In the genomic region with DNA sequence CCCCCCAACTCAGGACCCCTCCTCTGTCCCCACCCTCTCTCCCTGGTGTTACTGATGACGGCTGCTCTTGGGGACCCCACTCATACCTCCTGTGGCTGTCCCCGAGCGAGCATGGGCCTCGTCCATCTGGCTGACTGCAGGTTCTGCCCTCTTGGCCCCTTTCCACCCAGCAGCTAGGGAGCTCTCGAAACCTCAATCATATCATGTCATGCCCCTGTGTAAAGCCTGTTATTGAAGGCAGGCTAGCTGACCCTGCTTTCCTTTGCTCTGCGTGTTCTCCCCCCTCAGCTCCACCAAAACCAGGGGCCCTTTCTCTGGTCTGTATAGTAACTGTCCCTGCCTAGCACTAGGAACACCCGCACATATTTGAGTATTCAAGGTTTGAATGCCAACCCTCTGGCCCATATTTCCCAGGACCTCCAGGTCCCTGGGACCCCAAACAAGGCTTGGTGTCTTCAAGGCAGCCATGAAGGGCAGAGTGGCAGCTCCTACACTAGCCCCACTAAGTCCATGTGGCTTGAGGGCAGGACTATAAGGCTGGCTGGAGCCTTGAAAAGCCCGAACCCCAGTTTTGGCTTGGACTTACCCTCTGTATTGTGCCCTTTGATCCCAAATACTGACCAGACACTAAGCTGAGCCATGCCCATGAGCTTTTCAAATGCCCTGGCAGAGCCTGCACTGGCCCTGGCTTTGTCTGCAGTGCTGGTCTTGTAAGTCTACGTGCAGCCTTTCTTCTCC, we compare ENCODE assay signal across 11 mouse cellular contexts. TPM values are rescaled to one million over a fixed set of nuclear protein-coding genes. Genes with fewer than 3 reads are reported as not detected.
DNase-seq lines count a peak whose midpoint lies in the region; ATAC-seq and TF ChIP-seq lines count a peak whose summit lies in the region.
"Had no signal": no experiment of that assay in that cellular context is flagged by ENCODE, and none has a peak within 500 bp of the region (broad histone marks: within the 10 kb centered on the region; RNA-seq: fewer than 3 reads in every experiment).

No protein-coding gene starts in this region.

- no peaks in the 10 kb centered on the region for H3K9me3 ChIP-seq in kidney, embryonic 14.5 days (ENCODE audit: control insufficient read depth, low read length)
- no peaks in the 10 kb centered on the region for H3K9me3 ChIP-seq in embryonic facial prominence, embryonic 14.5 days (ENCODE audit: control insufficient read depth, low read length)
- no peaks in the 10 kb centered on the region for H3K9me3 ChIP-seq in limb, embryonic 14.5 days (ENCODE audit: control insufficient read depth, low read length)

- no peak overlapping the region for H3K4me3 ChIP-seq in kidney, embryonic 14.5 days (ENCODE audit: low read length)
- H3K4me3 ChIP-seq in embryonic facial prominence, embryonic 14.5 days (ENCODE audit: low read depth, low read length): no peak overlapping the region
- no peak overlapping the region for H3K4me3 ChIP-seq in limb, embryonic 14.5 days (replicated peaks; ENCODE audit: low read length)

- no peaks in the 10 kb centered on the region for H3K27me3 ChIP-seq in kidney, embryonic 14.5 days (ENCODE audit: control insufficient read depth, insufficient read depth, low read length)
- H3K27me3 ChIP-seq in embryonic facial prominence, embryonic 14.5 days (replicated peaks; ENCODE audit: control insufficient read depth, insufficient read depth, low read length): no peaks in the 10 kb centered on the region
- H3K27me3 ChIP-seq in limb, embryonic 14.5 days (ENCODE audit: control insufficient read depth, insufficient read depth, low read length): no peaks in the 10 kb centered on the region
- H3K27me3 ChIP-seq: Patski had no signal

- no peak for TF ChIP-seq CTCF in brain, embryonic 14.5 days (IDR thresholded peaks at IDR 0.05; ENCODE audit: borderline replicate concordance, extremely low read depth, insufficient read depth, insufficient read length)

- peak; percentile 13; the same call in 1 of the 2 replicates for ATAC-seq in kidney, embryonic 14.5 days (ENCODE audit: low FRiP score, low TSS enrichment)
- ATAC-seq in embryonic facial prominence, embryonic 14.5 days (ENCODE audit: low read depth): peak; percentile 34
- ATAC-seq in limb, embryonic 14.5 days (ENCODE audit: low FRiP score, low read depth): no peak
- ATAC-seq: Patski had no signal

- H3K4me2 ChIP-seq in kidney, embryonic 14.5 days (replicated peaks; ENCODE audit: low read depth, low read length): no peak overlapping the region; the same call in 1 of the 2 replicates
- H3K4me2 ChIP-seq in embryonic facial prominence, embryonic 14.5 days (ENCODE audit: low read depth, low read length): no peak overlapping the region
- H3K4me2 ChIP-seq in limb, embryonic 14.5 days (replicated peaks; ENCODE audit: low read depth, low read length, severe bottlenecking): no peak overlapping the region

- TF ChIP-seq POLR2A in brain, embryonic 14.5 days (IDR thresholded peaks at IDR 0.05; ENCODE audit: borderline replicate concordance, extremely low read depth, insufficient read depth, insufficient read length, poor library complexity, severe bottlenecking): no peak
- no peak for TF ChIP-seq POLR2A in limb, embryonic 14.5 days (IDR thresholded peaks at IDR 0.05; ENCODE audit: borderline replicate concordance, extremely low read depth, insufficient read depth, insufficient read length)

- H3K36me3 ChIP-seq in kidney, embryonic 14.5 days (ENCODE audit: control insufficient read depth, insufficient read depth, low read length): no peaks in the 10 kb centered on the region
- no peaks in the 10 kb centered on the region for H3K36me3 ChIP-seq in embryonic facial prominence, embryonic 14.5 days (ENCODE audit: control insufficient read depth, insufficient read depth, low read length)
- H3K36me3 ChIP-seq in limb, embryonic 14.5 days (ENCODE audit: control insufficient read depth, insufficient read depth, low read length): no peaks in the 10 kb centered on the region

- peaks cover 24% of the 10 kb centered on the region for H3K4me1 ChIP-seq in kidney, embryonic 14.5 days (ENCODE audit: control insufficient read depth, insufficient read depth, low read length)
- peaks cover 8% of the 10 kb centered on the region for H3K4me1 ChIP-seq in embryonic facial prominence, embryonic 14.5 days (ENCODE audit: control insufficient read depth, insufficient read depth, low read length)
- H3K4me1 ChIP-seq in limb, embryonic 14.5 days (ENCODE audit: control insufficient read depth, insufficient read depth, low read length): peaks cover 10% of the 10 kb centered on the region; the same call in 1 of the 2 replicates

- H3K27ac ChIP-seq in kidney, embryonic 14.5 days (ENCODE audit: low read depth, low read length): no peak overlapping the region
- H3K27ac ChIP-seq in embryonic facial prominence, embryonic 14.5 days (replicated peaks; ENCODE audit: low read depth, low read length): peak overlapping the region; percentile 10; the same call in 1 of the 2 replicates
- H3K27ac ChIP-seq in limb, embryonic 14.5 days (replicated peaks; ENCODE audit: low read depth, low read length): no peak overlapping the region

- WGBS in kidney, embryonic 14.5 days: 38% methylated on average over 9 of the region's 9 CpGs
- 39% methylated on average over 7 of the region's 9 CpGs for WGBS in embryonic facial prominence, embryonic 14.5 days
- 53% methylated on average over 9 of the region's 9 CpGs for WGBS in limb, embryonic 14.5 days

- H3K9ac ChIP-seq in kidney, embryonic 14.5 days (ENCODE audit: low read depth, low read length): no peak overlapping the region
- H3K9ac ChIP-seq in embryonic facial prominence, embryonic 14.5 days (ENCODE audit: low read depth, low read length): no peak overlapping the region
- 0 out of 2 replicates have a peak overlapping the region, but pooled peaks have one; percentile 4 for H3K9ac ChIP-seq in limb, embryonic 14.5 days (ENCODE audit: low read depth, low read length, severe bottlenecking)

- DNase-seq in kidney, postnatal 36 days: no peak
- DNase-seq in brain, embryonic 14.5 days (ENCODE audit: low read depth): peak; percentile 51
- no peak for DNase-seq in embryonic facial prominence, embryonic 14.5 days (ENCODE audit: low spot score)
- no peak for DNase-seq in limb, embryonic 14.5 days (ENCODE audit: low spot score)
- no peak for DNase-seq in T-cell, adult 2 months (ENCODE audit: low spot score)
- DNase-seq in urinary bladder, postnatal 10 days (ENCODE audit: low spot score): no peak
- DNase-seq in right cerebral cortex, postnatal 14 days: no peak
- DNase-seq: cerebellum, adult 8-10 months; gastrocnemius, postnatal 25 days had no signal

RNA-seq across cellular contexts. Expression of gene Fgfr3, which starts 15.7 kb away (rescaled TPM):
- 9.6 and 13.8 TPM in 2 replicates for polyA plus RNA-seq in kidney, embryonic 14.5 days (2014; fragmentation: Nextera tagmentation; extraction: Ambion mirVana)
- polyA plus RNA-seq in brain, embryonic 14.5 days (2012; rRNA removed): 86.0 and 123 TPM in 2 replicates
- 23.1 and 26.0 TPM in 2 replicates for polyA plus RNA-seq in embryonic facial prominence, embryonic 14.5 days (2014; fragmentation: Nextera tagmentation; extraction: Ambion mirVana)
- polyA plus RNA-seq in limb, embryonic 14.5 days (2012; rRNA removed): 143 and 179 TPM in 2 replicates
- 27.5 and 32.9 TPM in 2 replicates for polyA plus RNA-seq in limb, embryonic 14.5 days (2014; fragmentation: Nextera tagmentation; extraction: Ambion mirVana)

RNA-seq across cellular contexts. Expression of gene Tmem129, which starts 47.6 kb away (rescaled TPM):
- 32.3 and 37.7 TPM in 2 replicates for polyA plus RNA-seq in kidney, embryonic 14.5 days (2014; fragmentation: Nextera tagmentation; extraction: Ambion mirVana)
- 27.8 and 40.9 TPM in 2 replicates for polyA plus RNA-seq in brain, embryonic 14.5 days (2012; rRNA removed)
- polyA plus RNA-seq in embryonic facial prominence, embryonic 14.5 days (2014; fragmentation: Nextera tagmentation; extraction: Ambion mirVana): 47.6 and 47.7 TPM in 2 replicates
- 49.9 and 68.5 TPM in 2 replicates for polyA plus RNA-seq in limb, embryonic 14.5 days (2012; rRNA removed)
- 44.9 and 49.3 TPM in 2 replicates for polyA plus RNA-seq in limb, embryonic 14.5 days (2014; fragmentation: Nextera tagmentation; extraction: Ambion mirVana)

RNA-seq across cellular contexts. Expression of gene Tacc3, which starts 47.9 kb away (rescaled TPM):
- polyA plus RNA-seq in kidney, embryonic 14.5 days (2014; fragmentation: Nextera tagmentation; extraction: Ambion mirVana): 175 and 205 TPM in 2 replicates
- 33.1 and 48.6 TPM in 2 replicates for polyA plus RNA-seq in brain, embryonic 14.5 days (2012; rRNA removed)
- 127 and 153 TPM in 2 replicates for polyA plus RNA-seq in embryonic facial prominence, embryonic 14.5 days (2014; fragmentation: Nextera tagmentation; extraction: Ambion mirVana)
- 84.3 and 103 TPM in 2 replicates for polyA plus RNA-seq in limb, embryonic 14.5 days (2012; rRNA removed)
- polyA plus RNA-seq in limb, embryonic 14.5 days (2014; fragmentation: Nextera tagmentation; extraction: Ambion mirVana): 147 and 154 TPM in 2 replicates

RNA-seq across cellular contexts. Expression of gene Slbp, which starts 53.4 kb away (rescaled TPM):
- polyA plus RNA-seq in kidney, embryonic 14.5 days (2014; fragmentation: Nextera tagmentation; extraction: Ambion mirVana): 261 TPM in 2 replicates
- polyA plus RNA-seq in brain, embryonic 14.5 days (2012; rRNA removed): 66.6 and 72.1 TPM in 2 replicates
- polyA plus RNA-seq in embryonic facial prominence, embryonic 14.5 days (2014; fragmentation: Nextera tagmentation; extraction: Ambion mirVana): 188 and 196 TPM in 2 replicates
- polyA plus RNA-seq in limb, embryonic 14.5 days (2012; rRNA removed): 110 and 148 TPM in 2 replicates
- polyA plus RNA-seq in limb, embryonic 14.5 days (2014; fragmentation: Nextera tagmentation; extraction: Ambion mirVana): 190 and 199 TPM in 2 replicates
